Mouse (Mus musculus): ENCODE results near the gene Efna2. TPM values are rescaled to one million over a fixed set of nuclear protein-coding genes. Genes with fewer than 3 reads are reported as not detected.
A peak's percentile ranks its signal among the peaks of the same experiment; 100 is the strongest.

Gene Efna2
- polyA plus RNA-seq (2016; fragmentation: Nextera tagmentation; extraction: Ambion mirVana), result 49.3 and 50.5 TPM in 2 replicates

DNA sequence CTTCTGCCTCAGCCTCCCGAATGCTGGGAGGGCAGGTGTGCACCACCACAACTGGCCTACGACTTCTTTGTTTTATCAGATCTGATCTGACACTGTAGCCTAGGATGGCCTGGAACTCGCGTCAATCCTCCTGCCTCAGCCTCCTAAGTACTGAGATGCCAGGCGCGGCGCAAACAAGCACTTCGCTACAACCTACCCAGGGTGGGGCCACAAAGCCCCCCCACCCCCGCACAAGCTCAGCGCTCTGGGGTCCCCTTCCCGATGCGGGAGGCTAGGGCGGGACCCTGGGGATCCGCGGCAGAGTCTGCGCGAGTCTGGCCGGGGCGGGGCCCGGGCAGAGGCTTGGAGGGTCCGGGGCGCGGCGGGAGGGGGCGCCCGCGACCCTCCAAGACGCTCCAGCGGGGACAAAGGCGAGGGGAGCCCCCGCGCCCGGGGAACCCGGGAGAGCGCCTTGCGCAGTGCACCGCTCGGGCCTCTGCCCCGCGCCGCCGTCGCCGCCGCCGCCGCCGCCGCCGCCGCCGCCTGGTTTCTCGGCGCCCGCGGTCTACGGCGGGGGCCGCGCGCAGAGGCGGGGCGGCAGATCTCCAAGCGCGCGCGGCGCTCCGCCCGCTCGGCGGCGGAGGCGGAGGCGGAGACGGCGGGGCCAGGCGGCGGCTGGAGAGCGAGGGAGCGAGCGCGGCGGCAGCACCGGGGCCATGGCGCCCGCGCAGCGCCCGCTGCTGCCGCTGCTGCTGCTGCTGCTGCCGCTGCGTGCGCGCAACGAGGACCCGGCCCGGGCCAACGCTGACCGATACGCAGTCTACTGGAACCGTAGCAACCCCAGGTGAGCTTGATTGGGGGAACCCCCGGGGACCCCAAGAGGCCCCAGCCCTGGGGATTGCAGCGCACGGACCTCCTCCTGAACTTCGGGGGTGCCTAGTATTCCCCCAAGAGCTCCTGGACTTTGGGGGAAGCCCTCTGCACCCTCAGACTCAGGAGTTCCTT, at the start of gene Efna2:
TSS of gene Efna2 (plus strand) at position 415 of the 984 bp plus-strand sequence.
- Histone ChIP-seq H3K27me3 (no peaks in the 10 kb centered on the region), H3K27ac (peak within 1 kb of the TSS; percentile 88), H3K4me1 (peaks cover 38% of the 10 kb centered on the region), H3K9ac (peak within 1 kb of the TSS; percentile 97), H3K4me3 (peak within 1 kb of the TSS; percentile 79), H3K4me2 (replicated peaks) (peak within 1 kb of the TSS; percentile 90), H3K9me3 (replicated peaks) (no peaks in the 10 kb centered on the region), H3K36me3 (peaks cover 19% of the 10 kb centered on the region)
- 1% methylated on average over 69 of the region's 106 CpGs for WGBS
- ATAC-seq (ENCODE audit: low FRiP score), result peak; percentile 74

DNA sequence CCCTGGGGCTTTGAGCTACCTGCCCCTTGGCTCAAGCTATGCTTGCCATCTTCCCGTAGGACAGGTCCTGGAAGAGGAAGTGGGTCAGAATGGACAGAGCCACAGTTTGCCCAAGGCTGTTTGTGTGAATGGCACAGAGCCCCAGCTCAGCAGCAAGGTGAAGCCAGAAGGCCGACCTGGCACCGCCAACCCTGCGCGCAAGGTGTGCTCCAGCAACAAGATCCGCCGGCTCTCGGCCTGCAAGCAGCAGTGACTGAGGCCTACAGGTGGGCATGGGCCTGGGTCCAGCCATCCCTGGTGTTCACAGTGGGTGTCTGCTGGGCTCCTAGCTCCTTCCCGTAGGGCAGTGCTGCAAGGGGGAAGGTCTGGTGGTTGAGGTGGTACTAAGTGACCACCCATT, 49.4 kb upstream of the Efna2 start:
- ATAC-seq (ENCODE audit: low FRiP score), result no peak
- Histone ChIP-seq H3K9ac (0 out of 2 replicates have a peak overlapping the region, but pooled peaks have one; percentile 8), H3K27ac (no peak overlapping the region), H3K4me2 (replicated peaks) (no peak overlapping the region), H3K4me3 (no peak overlapping the region), H3K9me3 (replicated peaks) (no peaks in the 10 kb centered on the region), H3K4me1 (peaks cover 16% of the 10 kb centered on the region), H3K36me3 (peaks cover 93% of the 10 kb centered on the region), H3K27me3 (peaks cover 16% of the 10 kb centered on the region; the same call in 1 of the 2 replicates)
- WGBS, result 94% methylated on average over 9 of the region's 9 CpGs

DNA sequence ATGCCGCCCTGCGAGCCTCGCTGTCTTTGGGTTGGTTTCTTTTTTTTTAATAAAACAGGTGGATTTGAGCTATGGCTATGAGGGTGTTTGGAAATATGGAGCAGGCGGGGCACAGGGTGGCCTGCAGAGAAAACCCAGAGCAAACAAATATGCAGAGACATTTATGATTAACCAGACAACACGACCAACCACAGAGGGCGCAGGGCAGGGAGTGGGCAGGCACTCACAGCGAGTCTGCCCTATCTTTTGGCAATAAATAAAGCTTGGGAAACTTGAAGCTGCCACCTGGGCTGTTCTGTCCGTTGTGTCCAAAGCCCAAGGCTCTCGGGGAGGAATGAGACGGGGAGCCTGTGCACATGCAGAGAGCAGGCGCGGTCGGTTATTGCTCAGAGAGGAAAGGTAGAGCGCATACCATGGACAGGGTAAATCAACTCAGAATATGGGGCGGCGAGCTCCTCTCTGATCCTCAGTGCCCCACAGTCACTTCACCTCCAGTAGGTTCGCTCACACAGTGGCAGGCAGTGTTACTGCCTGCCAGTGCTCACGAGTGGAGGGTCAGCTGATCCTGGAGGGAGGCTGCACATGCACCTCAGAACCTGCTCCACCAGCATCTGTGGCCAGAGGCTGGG, 48.8 kb upstream of the Efna2 start:
- Histone ChIP-seq H3K9me3 (replicated peaks) (no peaks in the 10 kb centered on the region), H3K4me2 (replicated peaks) (no peak overlapping the region), H3K9ac (no peak overlapping the region), H3K4me3 (no peak overlapping the region), H3K36me3 (peaks cover 93% of the 10 kb centered on the region), H3K4me1 (peaks cover 16% of the 10 kb centered on the region), H3K27ac (no peak overlapping the region), H3K27me3 (peaks cover 23% of the 10 kb centered on the region)
- ATAC-seq (ENCODE audit: low FRiP score), result no peak
- WGBS, result 87% methylated on average over 18 of the region's 18 CpGs

DNA sequence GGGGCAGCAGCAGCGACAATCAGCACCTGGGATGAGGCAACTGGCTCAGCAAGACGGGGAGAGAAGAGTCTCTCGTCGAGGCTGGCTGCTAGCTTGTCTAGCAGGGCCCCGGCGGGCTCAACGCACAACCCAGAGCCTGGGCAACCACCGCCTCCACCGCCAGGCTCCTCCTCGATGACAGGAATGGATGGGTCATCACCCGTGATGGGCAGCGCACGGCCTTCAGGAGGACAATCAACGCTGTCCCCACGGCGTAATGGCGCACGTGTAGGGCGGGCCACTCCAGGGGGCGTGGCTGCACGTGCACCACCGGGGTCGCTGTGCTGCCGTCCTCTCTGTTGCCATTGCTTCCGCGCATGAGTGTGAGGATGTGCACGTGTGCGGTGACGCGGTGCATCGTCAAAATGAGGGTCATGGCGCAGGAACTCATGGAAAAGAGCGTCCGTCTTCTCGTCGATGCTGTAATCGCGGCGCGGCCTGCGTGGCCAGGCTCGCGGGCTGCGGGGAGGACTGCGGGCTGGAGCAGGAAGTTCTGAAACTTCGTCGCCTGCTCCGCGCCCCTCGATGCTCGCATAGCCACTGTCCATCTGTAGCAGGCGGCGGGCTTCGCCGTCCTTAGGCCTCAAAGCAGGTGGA, 47.8 kb upstream of the Efna2 start:
- peak overlapping the region; percentile 38 for H3K4me2 ChIP-seq (replicated peaks)
- peak overlapping the region; percentile 16 for H3K4me3 ChIP-seq
- peak overlapping the region; percentile 15; the same call in 1 of the 2 replicates for H3K9ac ChIP-seq
- 13% methylated on average over 55 of the region's 55 CpGs for WGBS
- H3K36me3 ChIP-seq, result peaks cover 93% of the 10 kb centered on the region
- H3K9me3 ChIP-seq (replicated peaks), result no peaks in the 10 kb centered on the region
- peaks cover 32% of the 10 kb centered on the region for H3K27me3 ChIP-seq
- ATAC-seq (ENCODE audit: low FRiP score), result 0 out of 2 replicates have a peak, but pooled peaks have one; percentile 38
- H3K27ac ChIP-seq, result no peak overlapping the region
- peaks cover 20% of the 10 kb centered on the region for H3K4me1 ChIP-seq

DNA sequence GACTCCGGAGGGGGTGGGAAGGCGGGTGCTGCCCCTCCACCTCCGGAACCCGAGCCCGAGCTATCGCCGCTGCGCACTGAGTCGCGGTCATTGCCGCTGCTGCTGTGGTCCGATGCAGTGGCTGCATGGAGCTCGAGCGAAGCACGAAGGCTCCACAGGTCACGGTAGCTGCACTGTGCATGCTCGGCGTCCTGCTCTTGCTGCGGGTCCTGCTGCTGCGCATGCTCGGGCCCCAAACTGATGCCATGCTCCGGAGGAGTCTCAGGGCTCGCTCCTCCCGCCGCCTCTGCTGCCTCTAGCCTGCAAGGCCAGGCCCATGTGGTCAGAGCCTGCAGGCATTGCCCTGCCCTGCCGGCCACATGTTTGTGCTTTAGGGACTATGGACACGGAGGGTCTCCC, 47.3 kb upstream of the Efna2 start:
- peak overlapping the region; percentile 38 for H3K4me2 ChIP-seq (replicated peaks)
- H3K4me3 ChIP-seq, result peak overlapping the region; percentile 16; the same call in 1 of the 2 replicates
- H3K36me3 ChIP-seq, result peaks cover 91% of the 10 kb centered on the region
- H3K27me3 ChIP-seq, result peaks cover 37% of the 10 kb centered on the region
- H3K27ac ChIP-seq, result no peak overlapping the region
- H3K9me3 ChIP-seq (replicated peaks), result no peaks in the 10 kb centered on the region
- peaks cover 25% of the 10 kb centered on the region for H3K4me1 ChIP-seq
- ATAC-seq (ENCODE audit: low FRiP score), result no peak
- H3K9ac ChIP-seq, result peak overlapping the region; percentile 15; the same call in 1 of the 2 replicates
- 28% methylated on average over 27 of the region's 27 CpGs for WGBS

DNA sequence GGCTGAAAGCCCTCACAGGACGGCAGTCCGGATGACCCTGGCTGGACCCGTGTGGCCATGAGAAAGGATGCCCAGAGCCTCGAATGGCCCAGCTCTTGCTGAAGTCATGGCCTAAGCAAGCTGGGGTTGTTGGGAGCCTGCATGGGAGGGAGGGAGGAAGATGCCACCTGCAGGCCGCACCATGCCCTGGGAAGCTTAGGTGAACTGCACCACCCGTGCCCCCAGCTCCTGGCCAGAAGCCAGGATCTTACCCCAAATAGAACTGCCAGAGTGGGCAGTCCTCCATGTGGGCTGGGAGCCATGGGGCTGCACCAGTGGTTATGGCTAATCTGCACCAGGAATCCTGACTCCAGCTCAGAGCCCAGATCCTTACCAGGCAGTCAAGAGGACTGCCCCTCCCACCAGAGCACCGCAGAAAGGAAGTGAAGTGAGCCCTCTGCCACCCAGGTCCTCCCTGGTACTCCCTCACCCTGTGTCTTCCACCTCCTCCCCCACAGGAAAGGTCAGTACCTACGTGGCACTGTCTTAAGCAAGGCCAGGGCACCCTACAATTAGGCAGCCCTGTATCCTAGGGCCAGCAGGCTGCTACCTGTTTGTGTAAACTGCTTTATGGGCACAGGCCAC, 45.9 kb upstream of the Efna2 start:
- 80% methylated on average over 8 of the region's 8 CpGs for WGBS
- H3K9me3 ChIP-seq (replicated peaks), result no peaks in the 10 kb centered on the region
- no peak overlapping the region for H3K9ac ChIP-seq
- peaks cover 39% of the 10 kb centered on the region for H3K4me1 ChIP-seq
- H3K27ac ChIP-seq, result no peak overlapping the region
- no peak overlapping the region for H3K4me3 ChIP-seq
- no peak overlapping the region for H3K4me2 ChIP-seq (replicated peaks)
- peaks cover 43% of the 10 kb centered on the region for H3K27me3 ChIP-seq
- ATAC-seq (ENCODE audit: low FRiP score), result no peak
- peaks cover 77% of the 10 kb centered on the region for H3K36me3 ChIP-seq

DNA sequence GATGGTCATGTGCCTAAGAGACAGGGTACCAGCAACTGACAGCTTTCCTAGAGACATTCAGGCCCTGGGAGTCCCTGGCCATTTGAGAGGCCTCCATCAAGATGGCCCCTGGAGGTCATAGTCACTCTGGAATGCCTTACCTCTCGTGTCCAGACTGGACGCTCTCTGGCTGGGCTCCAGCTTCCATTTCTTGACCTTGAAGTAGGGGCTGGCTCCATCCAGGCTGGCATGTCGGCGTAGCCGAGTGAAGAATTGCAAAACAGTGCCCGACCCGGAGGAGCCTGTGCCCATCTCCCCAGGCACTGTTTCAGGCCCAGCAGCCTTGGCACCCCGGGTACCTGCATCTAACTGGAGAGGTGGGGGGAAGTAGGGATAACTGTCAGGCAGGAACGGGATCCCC, 44.9 kb upstream of the Efna2 start:
- WGBS, result 89% methylated on average over 9 of the region's 9 CpGs
- H3K27me3 ChIP-seq, result peaks cover 43% of the 10 kb centered on the region
- H3K27ac ChIP-seq, result no peak overlapping the region
- H3K4me3 ChIP-seq, result no peak overlapping the region; the same call in 1 of the 2 replicates
- H3K4me2 ChIP-seq (replicated peaks), result no peak overlapping the region
- H3K4me1 ChIP-seq, result peaks cover 46% of the 10 kb centered on the region
- no peaks in the 10 kb centered on the region for H3K9me3 ChIP-seq (replicated peaks)
- no peak for ATAC-seq (ENCODE audit: low FRiP score)
- no peak overlapping the region for H3K9ac ChIP-seq
- H3K36me3 ChIP-seq, result peaks cover 66% of the 10 kb centered on the region

DNA sequence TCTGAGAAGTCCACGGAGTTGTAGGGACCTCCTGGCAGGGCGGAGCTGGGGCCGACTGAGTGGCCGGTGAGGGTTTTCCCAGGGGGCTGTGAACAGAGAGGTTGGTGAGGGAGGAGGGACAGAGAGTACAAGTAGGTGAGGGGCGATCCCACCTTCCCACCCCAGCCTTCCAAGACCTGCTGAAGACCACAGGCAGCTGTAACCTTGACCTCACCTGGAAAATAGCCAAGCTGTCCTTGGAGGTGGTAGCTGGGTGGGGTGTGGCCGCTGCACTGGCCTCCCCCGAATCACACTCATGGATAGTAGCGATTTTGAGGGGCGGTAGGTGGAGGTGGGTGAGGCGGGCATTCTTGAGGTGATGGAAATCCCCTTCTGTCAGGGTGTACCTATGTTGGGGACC, 44.1 kb upstream of the Efna2 start:
- Histone ChIP-seq H3K4me2 (replicated peaks) (no peak overlapping the region), H3K27ac (no peak overlapping the region), H3K27me3 (peaks cover 43% of the 10 kb centered on the region), H3K4me3 (no peak overlapping the region), H3K4me1 (peaks cover 48% of the 10 kb centered on the region), H3K9me3 (replicated peaks) (no peaks in the 10 kb centered on the region), H3K36me3 (peaks cover 59% of the 10 kb centered on the region), H3K9ac (no peak overlapping the region)
- WGBS, result 90% methylated on average over 10 of the region's 10 CpGs
- no peak for ATAC-seq (ENCODE audit: low FRiP score)

DNA sequence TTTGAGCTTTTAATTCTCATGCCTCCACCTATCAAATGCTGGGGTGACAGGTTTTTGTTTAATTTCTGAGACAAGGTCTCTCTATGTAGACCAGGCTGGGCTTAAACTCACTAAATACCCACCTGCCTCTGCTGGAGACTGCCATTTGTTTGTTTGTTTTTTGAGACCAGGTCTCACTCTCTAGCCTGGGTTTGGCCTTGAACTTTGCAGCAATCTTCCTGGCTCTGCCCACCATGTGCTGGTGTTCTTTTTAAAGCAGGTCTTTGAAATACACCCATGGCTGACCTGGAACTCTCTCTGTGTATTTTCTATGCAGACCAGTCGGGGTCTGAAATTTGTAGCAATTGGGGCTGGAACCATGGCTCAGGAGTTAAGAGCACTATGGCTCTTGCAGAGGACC, 43.6 kb upstream of the Efna2 start:
- Histone ChIP-seq H3K36me3 (peaks cover 54% of the 10 kb centered on the region), H3K4me3 (no peak overlapping the region), H3K27ac (no peak overlapping the region), H3K9ac (no peak overlapping the region), H3K4me1 (peaks cover 48% of the 10 kb centered on the region), H3K27me3 (peaks cover 43% of the 10 kb centered on the region), H3K9me3 (replicated peaks) (no peaks in the 10 kb centered on the region), H3K4me2 (replicated peaks) (no peak overlapping the region)
- ATAC-seq (ENCODE audit: low FRiP score), result no peak
- 86% methylated on average over 1 of the region's 1 CpGs for WGBS

DNA sequence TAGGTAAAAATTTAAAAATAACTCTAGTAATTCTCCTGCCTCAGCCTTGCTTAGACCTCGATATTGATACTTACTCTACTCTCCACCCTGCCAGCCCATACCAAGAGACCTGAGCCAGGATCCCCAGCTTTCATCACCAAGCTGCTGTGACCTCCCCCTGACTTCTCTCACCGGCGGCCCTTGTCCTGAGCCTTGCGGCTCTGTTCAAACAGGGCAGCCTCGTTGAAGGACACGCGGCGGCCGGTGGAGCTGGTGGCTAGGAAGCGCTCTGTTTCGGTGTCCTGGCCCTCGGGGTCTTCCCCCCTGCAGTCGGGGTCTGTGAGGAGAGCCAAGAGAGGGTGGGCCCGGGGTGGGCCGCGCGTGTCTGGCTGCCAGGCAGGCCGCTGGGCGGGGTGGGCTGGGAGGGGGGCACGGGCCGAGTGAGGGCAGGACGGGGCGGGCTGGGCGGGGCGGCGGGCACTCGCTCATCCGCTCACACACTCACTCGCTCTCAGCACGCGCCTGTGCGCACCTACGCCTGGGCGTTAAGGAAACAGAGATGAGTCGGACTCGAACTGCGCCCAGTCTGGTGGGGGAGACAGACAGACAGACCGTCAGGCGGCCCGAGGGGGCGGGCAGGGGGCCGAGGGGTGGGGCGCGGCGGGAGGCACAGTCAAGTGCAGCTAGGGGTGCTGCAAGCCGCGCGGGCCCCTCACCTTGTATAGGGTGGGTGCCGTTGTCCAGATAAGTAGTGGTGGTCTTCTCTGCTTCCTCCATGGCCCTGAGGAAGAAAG, 42.9 kb upstream of the Efna2 start:
- ATAC-seq (ENCODE audit: low FRiP score), result no peak
- Histone ChIP-seq H3K4me3 (peak overlapping the region; percentile 72), H3K9ac (peak overlapping the region; percentile 96), H3K4me1 (peaks cover 48% of the 10 kb centered on the region), H3K27ac (no peak overlapping the region), H3K9me3 (replicated peaks) (no peaks in the 10 kb centered on the region), H3K36me3 (peaks cover 46% of the 10 kb centered on the region), H3K27me3 (peaks cover 39% of the 10 kb centered on the region), H3K4me2 (replicated peaks) (peak overlapping the region; percentile 96)
- whole genome bisulfite sequencing, result 13% methylated on average over 49 of the region's 49 CpGs

DNA sequence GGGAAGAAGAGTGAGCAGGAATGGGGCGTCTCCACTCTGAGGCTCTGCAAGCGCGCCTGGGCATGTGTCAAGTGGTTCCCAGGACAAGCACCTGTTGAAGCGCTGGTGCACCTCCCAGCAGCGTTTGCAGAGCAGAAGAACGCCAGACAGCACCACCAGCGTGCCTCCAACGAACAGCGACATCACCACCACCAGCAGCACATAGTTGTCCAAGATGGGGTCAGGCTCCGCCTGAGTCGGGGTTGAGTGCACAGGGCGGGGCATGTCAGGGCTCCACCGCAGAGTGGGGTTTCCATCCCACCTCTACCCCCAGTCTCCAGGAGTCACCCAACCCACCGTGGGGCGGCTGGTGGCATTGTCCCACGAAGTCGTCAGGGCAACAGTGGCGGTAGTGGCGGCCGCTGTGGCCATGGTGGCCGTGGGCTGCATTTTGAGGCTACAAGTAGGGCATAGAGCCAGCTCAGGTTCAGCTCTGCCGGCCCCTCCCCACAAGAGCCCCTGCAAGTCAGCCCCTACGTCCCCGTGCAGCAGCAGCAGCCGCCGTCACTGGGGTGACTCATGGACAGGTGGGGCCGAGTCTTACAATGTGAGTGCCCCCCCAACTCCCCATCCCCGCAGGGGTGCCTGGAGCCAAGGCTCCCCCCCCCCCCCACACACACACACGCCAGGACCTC, 42.2 kb upstream of the Efna2 start:
- 2% methylated on average over 27 of the region's 29 CpGs for WGBS
- Histone ChIP-seq H3K4me3 (peak overlapping the region; percentile 72), H3K27me3 (peaks cover 37% of the 10 kb centered on the region), H3K9ac (peak overlapping the region; percentile 96), H3K4me2 (replicated peaks) (peak overlapping the region; percentile 96), H3K27ac (peak overlapping the region; percentile 96), H3K36me3 (peaks cover 46% of the 10 kb centered on the region), H3K9me3 (replicated peaks) (no peaks in the 10 kb centered on the region), H3K4me1 (peaks cover 45% of the 10 kb centered on the region)
- no peak for ATAC-seq (ENCODE audit: low FRiP score)

Measured in hindbrain, embryonic 12.5 days (tissue).